Mouse (Mus musculus): Measurements from ENCODE around the gene Grik1. TPM values are rescaled to one million over a fixed set of nuclear protein-coding genes. Genes with fewer than 3 reads are reported as not detected.

Grik1 gene
- polyA plus RNA-seq (2017; shearing (Covaris generic)): under 1 TPM in 1 of 3 experiments, not detected in 2; 0.09 TPM

DNA sequence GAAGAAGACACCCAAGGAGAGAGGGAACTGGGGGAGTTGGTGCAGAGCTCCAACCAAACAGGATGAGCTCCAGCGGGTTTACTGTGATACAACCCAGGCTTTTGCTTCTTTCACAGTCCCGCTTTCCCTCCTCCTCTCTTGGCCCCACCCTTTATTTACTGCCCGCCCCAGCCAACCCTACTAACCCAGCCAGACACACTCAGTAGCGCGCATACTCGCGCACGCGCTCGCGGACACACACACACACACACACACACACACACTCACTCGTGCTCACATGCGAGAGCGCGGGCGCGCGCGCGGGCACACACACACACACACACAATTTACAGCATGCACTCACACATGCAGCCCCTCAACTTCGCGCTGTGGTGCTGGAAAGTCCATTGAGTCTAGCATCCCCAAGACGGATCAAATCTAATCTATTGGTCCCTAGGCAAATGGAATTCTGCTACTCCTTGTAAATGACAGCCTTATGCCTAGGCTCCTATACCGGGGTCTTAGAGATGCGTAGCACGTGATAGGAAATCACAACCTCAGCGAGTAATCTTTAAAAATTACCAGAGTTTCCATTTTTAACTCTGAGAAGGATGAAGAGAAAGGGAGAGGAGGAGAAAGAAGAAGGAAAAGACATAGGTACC is at the start of gene Grik1:
Grik1 (minus strand) TSS at position 134 of the 641 bp plus-strand sequence.
- ATAC-seq: no peak

DNA sequence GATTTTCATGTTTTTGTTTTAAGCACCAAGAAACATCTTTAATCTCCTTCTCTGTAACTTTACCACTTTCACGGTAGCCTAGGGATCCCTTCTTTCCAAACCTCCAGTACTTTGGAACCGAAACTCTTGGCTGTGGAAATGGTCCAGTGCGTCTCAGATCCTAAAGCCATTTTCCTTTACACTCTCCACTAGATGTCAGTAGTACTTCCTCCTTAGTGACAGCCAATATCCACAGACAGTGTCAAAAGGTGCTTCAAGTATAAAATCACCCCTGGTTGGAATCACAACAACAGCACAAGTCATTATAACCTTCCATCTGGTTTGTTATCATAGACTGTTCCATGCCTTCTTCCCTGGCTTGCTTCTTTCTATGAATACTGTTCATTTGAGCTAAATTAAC is 4.1 kb upstream of the Grik1 start:
- no peak for ATAC-seq

DNA sequence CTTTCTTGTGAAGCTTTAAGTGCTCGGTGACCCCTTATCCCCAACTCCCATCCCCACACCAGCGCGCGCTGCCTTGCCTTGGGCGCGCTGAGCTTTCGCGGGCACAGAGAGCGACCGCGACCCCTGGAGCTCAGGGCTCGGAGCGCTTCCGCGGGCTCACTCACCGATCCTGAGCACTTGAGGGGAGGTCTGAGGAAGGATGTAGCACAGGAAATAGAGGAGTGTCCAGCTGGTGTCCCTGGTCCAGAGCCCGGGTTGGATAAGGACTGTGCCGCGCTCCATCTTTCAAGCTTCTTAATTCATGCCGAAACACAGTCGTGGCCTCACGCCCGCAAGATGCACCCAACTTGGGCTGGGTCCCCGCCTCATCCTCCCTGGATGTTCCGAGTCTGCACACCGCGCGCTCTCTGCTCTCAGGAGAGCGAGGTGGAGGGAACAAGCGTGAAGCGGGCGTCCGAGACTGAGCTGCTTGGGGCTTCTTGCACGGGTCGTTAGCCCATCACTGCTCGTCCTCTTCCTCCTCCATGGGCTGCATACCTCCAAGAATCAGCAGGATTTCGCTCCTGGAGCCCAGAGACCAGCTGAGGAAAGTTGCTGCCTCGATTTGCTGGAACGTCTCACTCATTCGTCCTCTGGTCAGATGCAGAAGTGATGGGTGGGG is 514 bp downstream of the Grik1 start:
- ATAC-seq: no peak

DNA sequence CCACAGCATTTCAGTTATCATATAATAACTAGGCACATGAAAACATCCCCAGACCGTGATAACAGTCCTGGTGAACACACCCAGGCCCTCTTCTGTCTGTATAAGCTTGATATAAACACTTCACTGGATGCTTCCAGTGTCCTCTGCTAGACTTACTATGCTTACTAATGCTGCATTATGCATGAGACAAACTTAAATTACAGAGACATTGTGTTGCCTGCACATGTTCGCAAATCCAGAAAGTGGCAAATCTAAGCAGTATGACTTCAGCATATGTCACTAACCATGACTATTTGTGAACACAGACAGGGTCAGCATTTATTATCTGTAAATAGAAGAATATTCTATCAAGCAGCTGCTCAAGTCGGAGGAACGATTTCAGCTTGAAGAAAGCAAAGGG is 31.7 kb downstream of the Grik1 start:
- no peak for ATAC-seq

DNA sequence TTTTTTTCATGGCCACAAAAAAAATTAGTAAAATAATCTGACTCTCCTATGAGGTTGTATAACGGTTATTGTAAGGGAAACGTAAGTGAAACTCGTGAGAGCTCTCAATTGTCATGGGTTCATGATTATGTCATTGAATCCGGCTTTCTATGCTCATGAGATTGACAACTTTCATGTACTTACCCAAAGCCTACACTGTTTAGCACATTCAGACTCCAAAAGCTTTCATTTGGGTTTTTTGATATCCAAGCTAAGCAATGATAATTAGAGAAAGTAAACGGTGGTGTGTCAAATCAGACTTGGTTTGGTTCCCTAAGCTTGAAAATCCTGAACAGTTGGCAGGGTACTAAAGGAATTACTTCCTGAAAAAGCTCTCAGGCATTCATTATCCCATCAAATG is 33.0 kb downstream of the Grik1 start:
- no peak for ATAC-seq

DNA sequence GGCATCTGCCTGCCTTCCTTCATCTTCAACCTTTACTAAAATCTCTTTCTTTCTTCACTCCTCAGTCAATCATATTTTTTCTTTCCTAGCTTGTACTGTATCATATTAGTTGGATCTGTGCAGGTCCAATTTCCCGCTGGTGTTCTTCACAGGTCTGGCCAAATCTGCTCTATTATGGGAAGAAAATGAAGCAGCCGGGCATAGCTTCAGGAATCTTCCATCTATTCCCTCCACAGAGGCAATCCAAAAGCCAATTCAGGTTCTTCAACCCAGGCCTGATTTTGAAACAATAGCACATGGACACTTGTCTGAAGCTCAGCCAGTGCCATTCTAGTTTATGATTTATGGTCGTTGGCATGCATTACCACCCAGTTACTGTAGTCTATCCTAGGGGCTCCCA is 34.0 kb downstream of the Grik1 start:
- ATAC-seq: no peak

DNA sequence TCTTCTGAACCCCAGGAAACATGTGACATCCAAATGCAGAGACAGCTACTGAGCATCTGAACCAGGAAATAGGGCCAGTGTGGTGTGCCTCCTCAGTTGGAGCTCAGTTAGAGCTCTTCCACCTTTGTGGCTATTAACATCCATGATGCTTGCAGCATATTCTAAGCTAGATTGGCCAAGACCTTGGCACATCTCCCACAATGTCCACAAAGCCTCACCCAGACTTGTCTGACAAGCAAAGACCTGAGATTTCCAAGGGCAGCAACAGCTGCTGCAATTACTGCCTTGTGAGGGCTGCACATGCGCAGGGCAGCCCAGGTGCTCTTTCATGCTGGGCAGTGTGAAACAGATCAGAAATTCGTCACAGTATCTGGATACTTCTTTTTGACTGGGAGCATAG is 37.4 kb downstream of the Grik1 start:
- ATAC-seq: no peak

DNA sequence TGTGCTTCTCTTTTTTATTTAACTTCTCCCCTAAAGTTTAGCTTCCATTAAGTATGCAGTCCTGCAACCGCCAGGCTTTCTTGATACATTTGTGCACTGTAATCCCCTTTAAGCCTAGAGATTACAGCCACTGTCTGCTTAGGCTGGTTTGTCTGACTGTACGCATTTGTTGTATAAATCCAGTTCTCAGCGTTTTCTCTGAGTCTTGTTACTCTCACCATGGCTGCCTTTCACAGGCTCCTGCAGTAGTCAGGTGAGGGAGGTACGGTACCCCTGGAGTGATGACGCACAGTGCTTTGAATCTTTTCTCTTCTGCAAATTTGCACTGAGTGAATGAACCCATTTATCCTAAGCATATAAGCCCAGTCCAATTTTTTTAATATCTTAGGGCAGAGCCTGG is 39.0 kb downstream of the Grik1 start:
- no peak for ATAC-seq

DNA sequence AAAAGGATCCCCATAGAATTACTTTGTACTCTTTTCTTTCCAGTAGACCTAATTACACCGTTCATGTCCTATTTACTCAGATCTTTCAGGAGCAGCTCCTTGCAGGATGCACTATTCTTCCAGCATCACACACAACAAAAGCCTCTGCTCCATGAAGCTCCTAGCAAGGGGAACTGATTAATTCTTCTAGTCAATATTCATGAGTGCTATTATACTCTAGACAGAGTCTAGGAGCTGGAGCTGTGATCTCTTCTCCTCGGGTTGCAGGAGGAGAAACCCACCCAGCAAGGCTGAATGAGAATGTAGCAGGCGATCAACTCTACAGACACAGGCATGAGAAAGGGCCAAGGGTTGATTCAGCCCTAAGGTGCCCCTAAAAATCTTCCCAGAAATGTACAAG is 40.2 kb downstream of the Grik1 start:
- no peak for ATAC-seq

DNA sequence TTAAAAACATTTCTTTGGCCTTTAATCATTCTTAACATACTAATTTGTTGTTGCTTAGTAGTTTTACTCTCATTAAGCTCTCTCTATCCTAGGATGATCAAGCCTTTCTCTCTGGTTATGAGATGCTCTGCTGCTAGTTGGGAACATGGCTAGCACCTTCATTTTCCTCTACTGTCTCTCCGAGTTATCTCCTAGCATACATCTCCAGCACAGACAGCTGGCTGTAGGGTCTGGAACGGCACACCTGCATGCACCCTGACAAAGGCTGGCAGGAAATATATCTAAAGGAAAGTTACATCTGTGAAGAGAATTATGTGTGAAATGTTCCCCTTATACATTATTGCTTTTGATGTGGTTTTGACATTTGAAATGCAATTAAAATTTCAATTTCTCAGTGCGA is 42.5 kb downstream of the Grik1 start:
- no peak for ATAC-seq

DNA sequence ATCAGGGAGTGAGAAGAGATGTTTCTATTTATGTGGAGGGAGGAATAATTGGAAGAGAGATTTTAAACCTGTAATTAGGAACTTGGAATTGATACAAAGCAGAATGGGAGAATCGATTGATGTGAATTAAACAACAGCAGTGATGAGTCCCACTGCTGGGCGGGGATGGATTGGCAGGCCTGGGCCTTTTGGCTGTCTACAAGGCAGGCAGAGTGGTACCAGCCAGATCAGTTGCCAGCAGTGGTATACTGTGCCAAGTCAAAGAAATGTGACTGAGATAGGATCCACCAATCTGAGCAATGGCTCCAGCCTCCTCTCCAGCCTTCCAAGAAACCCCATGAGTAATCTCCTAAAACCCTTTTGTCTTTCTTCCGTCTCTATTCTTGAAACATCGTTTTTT is 45.4 kb downstream of the Grik1 start:
- ATAC-seq: no peak

DNA sequence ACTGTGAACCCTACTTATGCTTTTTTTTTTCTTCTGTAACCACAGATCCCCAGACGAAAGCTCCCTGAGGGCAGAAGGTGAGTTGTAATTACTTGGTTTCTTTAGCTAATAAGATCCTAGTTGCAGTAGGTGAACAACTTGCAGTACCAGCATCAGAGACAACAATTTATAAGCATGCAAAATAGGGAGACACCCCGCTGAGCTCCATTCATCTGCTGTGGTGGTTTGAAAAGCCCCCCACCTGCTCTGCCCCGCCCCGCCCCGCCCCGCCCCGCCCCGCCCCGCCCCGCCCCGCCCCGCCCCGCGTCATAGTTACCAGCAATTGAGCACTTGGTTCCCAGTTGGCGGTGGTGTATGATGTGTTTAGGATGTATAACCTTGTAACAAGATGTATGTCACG is 64.4 kb downstream of the Grik1 start:
- no peak for ATAC-seq

DNA sequence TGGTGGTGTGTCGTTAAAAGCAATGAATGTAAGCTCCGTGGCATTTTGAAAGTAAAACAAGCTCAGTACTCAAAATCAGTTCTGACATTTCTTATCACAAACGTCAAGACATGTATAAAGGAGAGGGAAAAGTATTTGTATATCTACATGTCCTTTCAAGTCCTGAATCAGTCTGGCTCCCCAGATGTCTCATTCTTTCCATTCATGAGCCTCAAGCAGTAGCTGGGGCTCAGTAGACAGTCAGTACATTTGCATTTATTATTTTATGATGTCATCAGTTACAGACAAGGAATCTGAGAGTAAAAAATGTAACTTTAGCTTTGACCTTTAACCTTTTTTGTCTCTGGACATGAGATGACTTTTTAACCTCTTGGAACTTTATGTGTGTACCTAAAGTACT is 68.1 kb downstream of the Grik1 start:
- no peak for ATAC-seq

DNA sequence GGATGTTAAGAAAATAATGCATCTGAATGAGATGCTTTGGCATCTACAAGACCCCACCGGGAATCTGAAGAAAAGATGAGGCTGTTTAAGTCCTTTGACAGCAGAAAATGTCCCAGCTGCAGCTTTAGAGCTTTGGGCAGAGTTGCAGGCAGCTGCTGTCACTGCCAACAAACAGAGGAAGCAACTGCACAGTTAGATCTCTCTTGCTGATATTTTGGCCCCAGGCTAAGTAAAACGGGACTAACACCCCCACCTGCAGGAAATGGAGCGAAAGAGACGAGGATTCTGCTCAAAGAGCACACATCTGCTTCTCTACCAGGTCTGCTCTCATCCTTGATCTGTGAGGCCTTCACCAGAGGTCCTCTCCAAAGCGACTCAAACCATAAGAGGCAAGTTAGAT is 77.5 kb downstream of the Grik1 start:
- ATAC-seq: no peak

DNA sequence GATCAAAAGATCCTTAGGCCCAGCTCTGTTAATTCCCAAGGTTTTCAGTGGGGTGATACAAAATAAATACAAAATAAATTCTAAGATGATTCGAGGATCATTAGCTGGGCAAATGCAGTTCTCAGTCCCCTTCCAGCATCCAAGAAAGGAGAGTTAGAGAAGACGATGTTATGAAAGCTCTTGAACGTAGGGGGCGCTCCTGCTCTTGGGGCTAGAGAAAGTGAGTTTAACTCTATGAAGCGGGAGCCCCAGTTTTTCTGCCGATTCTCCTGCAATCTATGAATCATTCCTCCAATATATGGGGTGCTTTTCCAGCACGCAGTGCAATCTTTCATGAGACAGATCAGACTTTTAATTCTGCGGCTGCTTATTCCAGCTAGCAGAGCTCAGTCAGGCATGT is 78.2 kb downstream of the Grik1 start:
- ATAC-seq: no peak

DNA sequence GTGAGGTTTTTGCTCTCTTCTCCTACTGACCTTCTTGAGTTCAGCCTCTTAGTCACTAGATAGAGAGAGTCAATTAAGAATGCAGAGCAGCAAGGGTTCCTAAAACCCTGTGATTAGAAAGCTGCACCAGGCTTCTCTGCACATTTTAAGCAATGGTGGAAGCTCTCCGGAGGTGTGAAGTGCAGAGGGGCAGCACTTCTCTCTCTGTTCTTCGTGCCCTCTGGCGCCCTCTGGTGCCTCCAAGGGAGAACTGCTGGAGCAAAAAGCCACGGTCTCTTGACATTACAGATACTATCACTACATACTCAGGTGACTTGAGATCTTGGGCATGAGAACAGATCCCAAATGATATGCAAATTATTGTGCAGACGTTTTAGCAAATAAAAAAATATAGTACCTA is 85.7 kb downstream of the Grik1 start:
- ATAC-seq: no peak

DNA sequence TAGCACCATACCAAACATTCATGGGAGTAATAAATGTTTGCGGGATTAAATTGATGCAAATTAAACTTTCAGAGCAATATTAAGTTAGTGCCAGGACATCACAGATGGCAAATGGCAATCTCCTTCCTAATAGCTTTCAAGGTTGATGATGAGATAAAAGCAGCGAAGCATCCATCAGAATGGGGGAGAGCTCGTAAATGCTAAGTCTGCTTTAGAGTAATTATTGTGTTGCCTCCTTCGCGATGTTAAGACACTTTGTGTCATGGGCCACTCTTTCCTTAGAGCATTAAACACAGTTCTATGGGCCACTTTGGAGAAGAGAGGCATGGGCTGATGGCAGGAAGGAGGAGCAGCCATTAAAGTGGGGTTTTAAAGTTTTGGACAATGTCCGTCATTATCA is 86.1 kb downstream of the Grik1 start:
- ATAC-seq: no peak

DNA sequence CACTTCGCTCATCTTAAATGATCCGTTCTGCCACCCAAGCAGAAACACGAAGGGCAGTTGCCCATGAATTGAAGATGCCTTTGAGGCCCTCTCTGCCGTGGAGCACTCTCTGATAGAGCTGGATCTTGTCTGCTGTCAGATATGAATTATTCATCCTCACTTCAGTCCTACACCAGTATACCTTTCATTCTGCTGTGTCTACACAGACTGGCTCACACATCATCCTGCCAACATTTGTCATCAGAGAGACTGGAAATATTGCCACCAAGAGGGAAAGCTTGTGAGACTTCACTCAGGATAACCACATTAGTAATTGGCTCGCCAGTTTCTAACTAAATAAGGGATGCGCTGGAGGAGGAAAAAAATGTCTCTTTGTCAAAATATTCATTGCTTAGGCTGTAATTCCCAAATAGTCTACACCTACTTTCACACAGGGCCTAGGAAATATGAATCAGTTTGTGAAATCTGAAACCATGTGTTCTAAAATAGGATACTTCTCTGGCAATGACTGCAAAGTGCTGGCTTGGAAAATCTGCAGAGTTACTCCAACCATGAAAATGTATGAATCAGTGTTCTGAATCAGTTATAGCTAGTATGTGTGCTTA is 102.5 kb downstream of the Grik1 start:
- ATAC-seq: no peak

DNA sequence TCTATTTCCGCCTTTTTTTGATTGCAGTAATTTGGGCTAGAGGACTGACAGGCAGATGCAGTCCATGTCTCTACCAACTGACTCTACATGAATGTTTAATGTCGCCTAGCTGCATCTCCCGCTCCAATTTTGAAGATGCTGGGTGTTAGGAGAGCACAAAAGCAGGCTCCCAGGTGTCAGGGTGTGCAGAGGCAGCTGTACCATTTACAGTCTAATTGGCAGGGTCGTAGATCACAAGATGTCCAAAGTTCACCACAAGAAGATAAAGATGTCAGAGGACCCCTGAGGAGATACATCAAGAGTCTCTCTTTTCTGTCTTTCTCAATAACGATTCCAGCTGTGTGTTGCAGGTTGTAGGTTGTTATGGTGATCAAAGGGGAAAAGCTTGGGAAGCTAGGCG is 111.3 kb downstream of the Grik1 start:
- no peak for ATAC-seq

DNA sequence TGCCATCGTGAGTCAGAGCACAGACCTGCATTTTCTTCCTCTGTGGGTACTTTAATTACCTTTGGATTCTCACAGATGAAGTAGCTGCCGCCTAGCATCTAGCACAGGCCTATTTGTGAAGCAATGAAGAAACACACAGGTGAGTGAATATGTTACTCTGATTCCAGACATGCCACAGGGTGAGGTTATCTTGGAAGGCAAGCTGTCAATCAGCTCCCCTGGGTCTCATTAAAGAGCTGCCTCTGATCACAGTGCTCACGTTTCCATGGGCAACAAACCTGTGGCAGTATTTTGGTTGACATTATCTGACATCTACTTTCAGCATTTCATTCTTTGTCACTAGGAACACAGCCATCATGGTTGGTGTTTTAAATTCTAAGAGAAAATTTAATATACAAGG is 112.7 kb downstream of the Grik1 start:
- ATAC-seq: no peak

DNA sequence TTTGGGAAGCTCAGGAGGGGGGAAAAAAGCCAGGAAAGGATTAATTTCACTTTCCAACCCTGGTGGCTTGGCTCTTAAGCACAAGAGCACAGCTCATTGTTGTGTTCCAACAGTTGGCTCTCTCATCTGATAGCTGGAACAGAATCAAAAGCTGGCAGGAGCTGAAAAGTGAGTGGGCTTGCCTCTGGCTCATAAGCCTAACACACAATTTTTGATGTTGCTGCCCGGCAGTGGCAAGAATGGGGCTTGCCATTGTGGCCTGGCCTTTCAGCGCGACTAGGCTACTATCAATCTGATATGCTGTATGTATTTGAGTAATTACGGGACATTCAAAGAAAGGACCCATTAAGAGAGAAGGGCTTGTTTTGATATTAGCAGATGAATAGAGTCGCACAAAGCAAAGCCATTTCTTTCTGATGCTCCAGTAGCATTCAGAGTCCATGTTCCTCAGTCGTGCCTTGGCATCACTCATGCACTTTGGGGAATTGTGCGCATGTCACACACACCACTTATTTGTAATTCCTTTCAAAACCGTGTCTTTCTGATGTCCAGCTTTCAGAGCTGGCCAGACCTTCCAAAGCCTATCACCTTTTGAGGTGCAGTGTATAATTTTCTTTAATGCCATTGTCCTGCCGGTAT is 115.9 kb downstream of the Grik1 start:
- no peak for ATAC-seq

DNA sequence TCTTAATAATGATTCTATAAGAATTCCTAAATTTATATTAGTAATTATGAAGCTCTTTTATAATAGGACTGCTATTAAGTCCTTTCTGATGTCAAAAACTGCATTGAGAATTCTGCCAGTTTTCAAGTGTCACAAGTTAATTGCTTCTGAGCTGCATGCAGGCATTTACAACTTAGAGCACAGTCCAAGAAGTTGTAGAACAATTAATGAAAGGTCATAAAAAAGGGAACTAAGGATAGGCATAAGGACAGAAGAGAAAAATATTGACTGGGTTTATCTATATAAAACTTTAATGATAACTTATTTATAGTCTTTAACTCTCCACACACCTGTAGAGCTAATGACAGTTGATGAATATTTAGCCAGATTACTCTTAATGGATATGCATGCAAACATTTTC is 123.5 kb downstream of the Grik1 start:
- ATAC-seq: no peak

DNA sequence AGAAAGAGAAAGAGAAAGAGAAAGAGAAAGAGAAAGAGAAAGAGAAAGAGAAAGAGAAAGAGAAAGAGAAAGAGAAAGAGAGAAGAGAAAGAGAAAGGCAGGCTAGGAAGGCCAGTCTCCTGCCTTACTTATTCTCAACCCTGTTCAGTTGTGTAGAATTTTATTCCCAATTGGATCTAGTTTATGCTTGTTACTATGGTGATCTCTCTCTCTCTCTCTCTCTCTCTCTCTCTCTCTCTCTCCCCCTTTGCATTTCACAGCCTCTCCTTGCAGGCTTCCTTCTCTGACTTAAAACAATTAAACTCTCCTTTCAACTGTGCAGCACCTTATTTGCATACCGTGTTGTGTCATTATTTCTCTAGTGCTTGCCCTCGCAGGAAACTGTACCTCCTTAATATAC is 147.5 kb downstream of the Grik1 start:
- no peak for ATAC-seq

DNA sequence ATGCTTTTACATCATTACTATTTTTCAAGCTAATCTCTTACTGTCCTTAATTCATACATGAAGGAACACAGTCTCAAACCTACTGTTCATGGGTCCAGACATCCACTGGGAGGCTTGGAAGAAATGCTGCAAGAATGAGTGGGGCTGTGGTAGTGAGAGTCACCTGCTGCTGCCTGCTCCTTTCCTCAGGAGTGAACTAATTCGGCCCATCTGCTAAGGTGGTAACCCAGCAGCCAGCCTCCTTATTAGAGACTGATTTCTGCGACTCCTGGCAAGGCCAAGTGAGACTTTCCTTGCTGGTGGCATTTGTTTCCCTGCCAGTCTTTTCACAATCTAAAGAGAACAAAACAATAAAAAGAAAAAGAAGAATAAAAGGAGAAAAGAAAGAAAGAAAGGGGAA is 147.9 kb downstream of the Grik1 start:
- no peak for ATAC-seq
